Mouse (Mus musculus): ENCODE data around the gene Slc25a21.

- TF ChIP-seq POLR2A (IDR thresholded peaks at IDR 0.05; ENCODE audit: borderline replicate concordance, insufficient read depth, low read length) (no peak), CTCF (IDR thresholded peaks at IDR 0.05; ENCODE audit: borderline replicate concordance, insufficient read depth, low read depth, low read length) (no peak)
Measured at GRCm38 (mm10) chr12:56940861-56941260, 256.4 kb downstream of the Slc25a21 start.
